Comparison of ENCODE assay signal across 8 mouse cellular contexts in the genomic region with DNA sequence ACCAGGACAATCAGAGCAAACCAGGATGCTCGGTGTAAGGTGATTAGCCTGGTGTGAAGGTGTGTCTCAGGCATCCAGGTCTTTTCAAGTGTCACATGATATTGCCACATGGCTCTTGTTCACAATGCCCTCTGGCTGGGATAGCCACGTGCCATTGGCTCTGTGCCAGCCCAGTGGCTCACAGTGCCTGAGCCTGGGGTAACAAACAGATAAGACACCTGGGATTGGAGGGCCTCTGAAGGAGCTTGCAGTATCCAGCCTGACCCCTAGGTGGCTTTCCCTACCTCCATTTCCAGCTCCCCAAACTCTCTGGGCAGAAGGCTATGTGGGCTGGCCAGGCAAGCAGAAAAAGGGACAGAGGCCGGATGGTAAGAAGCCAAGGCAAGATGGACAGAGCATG. TPM values are rescaled to one million over a fixed set of nuclear protein-coding genes. Genes with fewer than 3 reads are reported as not detected.
DNase-seq lines count a peak whose midpoint lies in the region; ATAC-seq and TF ChIP-seq lines count a peak whose summit lies in the region.

No protein-coding gene starts in this region.

- H3K79me2 ChIP-seq in MEL (ENCODE audit: control insufficient read depth, insufficient read depth, low read length, poor library complexity): no peaks in the 10 kb centered on the region

- H3K36me3 ChIP-seq in heart, embryonic 15.5 days: no peaks in the 10 kb centered on the region
- no peaks in the 10 kb centered on the region for H3K36me3 ChIP-seq in heart, embryonic 11.5 days (ENCODE audit: control insufficient read depth, insufficient read depth, low read length)
- no peaks in the 10 kb centered on the region for H3K36me3 ChIP-seq in MEL (ENCODE audit: control insufficient read depth in 1 of 2, insufficient read depth in 2 of 2, low read length in 2 of 2)
- no peaks in the 10 kb centered on the region for H3K36me3 ChIP-seq in hindbrain, embryonic 12.5 days
- H3K36me3 ChIP-seq in liver, embryonic 14.5 days (replicated peaks; ENCODE audit: control insufficient read depth, insufficient read depth, low read depth): no peaks in the 10 kb centered on the region

- TF ChIP-seq EP300 in MEL (IDR thresholded peaks at IDR 0.05; ENCODE audit: low read depth in 1 of 2, low read length in 2 of 2): no peak
- no peak for TF ChIP-seq EP300 in liver, embryonic 14.5 days (IDR thresholded peaks at IDR 0.05; ENCODE audit: low read depth)

- no peaks in the 10 kb centered on the region for H3K9me3 ChIP-seq in heart, embryonic 15.5 days (replicated peaks)
- H3K9me3 ChIP-seq in heart, embryonic 11.5 days (replicated peaks; ENCODE audit: control insufficient read depth, low read length): no peaks in the 10 kb centered on the region
- no peaks in the 10 kb centered on the region for H3K9me3 ChIP-seq in MEL (replicated peaks; ENCODE audit: insufficient read depth, low read length)
- no peaks in the 10 kb centered on the region for H3K9me3 ChIP-seq in hindbrain, embryonic 12.5 days (replicated peaks)
- no peaks in the 10 kb centered on the region for H3K9me3 ChIP-seq in liver, embryonic 14.5 days (ENCODE audit: control insufficient read depth, low read length)

- no peak; the same call in 1 of the 2 replicates for TF ChIP-seq RAD21 in MEL (IDR thresholded peaks at IDR 0.05; ENCODE audit: low read depth, low read length)

- ATAC-seq in heart, embryonic 15.5 days (replicated peaks; ENCODE audit: insufficient number of reproducible peaks, insufficient read depth, low FRiP score, low read depth): 0 out of 2 replicates have a peak, but pooled peaks have one; percentile 12
- no peak for ATAC-seq in heart, embryonic 11.5 days (replicated peaks; ENCODE audit: insufficient number of reproducible peaks, low FRiP score, low TSS enrichment)
- ATAC-seq in hindbrain, embryonic 12.5 days (ENCODE audit: low FRiP score): peak; percentile 46
- ATAC-seq in liver, embryonic 14.5 days (ENCODE audit: insufficient read depth): no peak

- no peak for TF ChIP-seq POLR2A in MEL (IDR thresholded peaks at IDR 0.05; ENCODE audit: control insufficient read depth in 1 of 2, insufficient read depth in 1 of 2, low read depth in 1 of 2, low read length in 2 of 2, poor library complexity in 1 of 2)

- no peaks in the 10 kb centered on the region for H3K27me3 ChIP-seq in heart, embryonic 15.5 days
- no peaks in the 10 kb centered on the region for H3K27me3 ChIP-seq in heart, embryonic 11.5 days (ENCODE audit: control insufficient read depth, insufficient read depth, low read length)
- no peaks in the 10 kb centered on the region for H3K27me3 ChIP-seq in MEL (ENCODE audit: control insufficient read depth in 1 of 2, insufficient read depth in 2 of 2, low read length in 2 of 2)
- H3K27me3 ChIP-seq in hindbrain, embryonic 12.5 days: no peaks in the 10 kb centered on the region
- no peaks in the 10 kb centered on the region for H3K27me3 ChIP-seq in liver, embryonic 14.5 days (ENCODE audit: control insufficient read depth, insufficient read depth, low read length)

- 22% methylated on average over 3 of the region's 3 CpGs for WGBS in heart, embryonic 15.5 days
- 41% methylated on average over 3 of the region's 3 CpGs for WGBS in heart, embryonic 11.5 days (ENCODE audit: insufficient replicate concordance)
- 53% methylated on average over 3 of the region's 3 CpGs for WGBS in hindbrain, embryonic 12.5 days
- 41% methylated on average over 3 of the region's 3 CpGs for WGBS in liver, embryonic 14.5 days (ENCODE audit: insufficient replicate concordance)

- H3K4me2 ChIP-seq in heart, embryonic 15.5 days: no peak overlapping the region
- no peak overlapping the region for H3K4me2 ChIP-seq in heart, embryonic 11.5 days
- H3K4me2 ChIP-seq in hindbrain, embryonic 12.5 days (replicated peaks): no peak overlapping the region
- no peak overlapping the region for H3K4me2 ChIP-seq in liver, embryonic 14.5 days (ENCODE audit: low read depth)

- H3K4me1 ChIP-seq in heart, embryonic 15.5 days (replicated peaks): peaks cover 7% of the 10 kb centered on the region
- peaks cover 6% of the 10 kb centered on the region; the same call in 1 of the 2 replicates for H3K4me1 ChIP-seq in heart, embryonic 11.5 days (ENCODE audit: control insufficient read depth, insufficient read depth, low read length)
- H3K4me1 ChIP-seq in MEL (ENCODE audit: control insufficient read depth in 1 of 2, insufficient read depth in 2 of 2, low read length in 2 of 2): no peaks in the 10 kb centered on the region
- peaks cover 11% of the 10 kb centered on the region for H3K4me1 ChIP-seq in hindbrain, embryonic 12.5 days
- H3K4me1 ChIP-seq in liver, embryonic 14.5 days (replicated peaks; ENCODE audit: control insufficient read depth in 2 of 2, insufficient read depth in 2 of 2, low read length in 1 of 2): no peaks in the 10 kb centered on the region

- H3K27ac ChIP-seq in heart, embryonic 15.5 days: no peak overlapping the region
- no peak overlapping the region for H3K27ac ChIP-seq in heart, embryonic 11.5 days (ENCODE audit: low read depth, low read length)
- no peak overlapping the region for H3K27ac ChIP-seq in MEL (ENCODE audit: control insufficient read depth, low read depth, low read length)
- H3K27ac ChIP-seq in hindbrain, embryonic 12.5 days: no peak overlapping the region
- no peak overlapping the region for H3K27ac ChIP-seq in liver, embryonic 14.5 days

- no peak overlapping the region for H3K4me3 ChIP-seq in heart, embryonic 15.5 days
- H3K4me3 ChIP-seq in heart, embryonic 11.5 days (ENCODE audit: low read depth, low read length): no peak overlapping the region
- no peak overlapping the region for H3K4me3 ChIP-seq in MEL (ENCODE audit: control insufficient read depth in 1 of 2, insufficient read depth in 1 of 2, low read depth in 2 of 2, low read length in 2 of 2)
- H3K4me3 ChIP-seq in hindbrain, embryonic 12.5 days: no peak overlapping the region
- no peak overlapping the region for H3K4me3 ChIP-seq in liver, embryonic 14.5 days (ENCODE audit: insufficient read depth in 1 of 2, low read depth in 2 of 2, low read length in 2 of 2)

- peak; percentile 43 to 55 (median 45) for TF ChIP-seq CTCF in MEL (IDR thresholded peaks at IDR 0.05 in 2 of 3, conservative IDR thresholded peaks at IDR 0.05 in 1 of 3; ENCODE audit: control insufficient read depth in 1 of 3, insufficient read depth in 1 of 3, low read depth in 2 of 3, low read length in 3 of 3, poor library complexity in 1 of 3, severe bottlenecking in 1 of 3)
- TF ChIP-seq CTCF in liver, embryonic 14.5 days (IDR thresholded peaks at IDR 0.05; ENCODE audit: low read depth): peak; percentile 71

- no peak overlapping the region for H3K9ac ChIP-seq in heart, embryonic 15.5 days
- no peak overlapping the region for H3K9ac ChIP-seq in heart, embryonic 11.5 days (ENCODE audit: low read depth, low read length)
- H3K9ac ChIP-seq in MEL (ENCODE audit: control insufficient read depth, low read depth, low read length, poor library complexity, severe bottlenecking): no peak overlapping the region
- H3K9ac ChIP-seq in hindbrain, embryonic 12.5 days: no peak overlapping the region
- no peak overlapping the region for H3K9ac ChIP-seq in liver, embryonic 14.5 days (replicated peaks)

- DNase-seq in MEL (ENCODE audit: low read depth, low spot score): peak; percentile 31
- peak; percentile 87 for DNase-seq in cerebellum, adult 9-10 months
- DNase-seq in liver, embryonic 14.5 days (ENCODE audit: low read depth in 3 of 3, low spot score in 3 of 3): peak in 1 of 3 experiments; percentile 3
- DNase-seq in layer of hippocampus, postnatal 25 days (ENCODE audit: extremely low spot score in 1 of 2, low spot score in 1 of 2): no peak
- DNase-seq in spleen, adult 18-20 months: no peak

TF ChIP-seq in MEL, 35 proteins besides CTCF, POLR2A, EP300 and RAD21:
- TF ChIP-seq SMC3 (IDR thresholded peaks at IDR 0.05; ENCODE audit: low read depth, low read length): 0 out of 2 replicates have a peak, but pooled peaks have one; percentile 17
- TF ChIP-seq MAX (IDR thresholded peaks at IDR 0.05; ENCODE audit: low read length): peak; percentile 54; the same call in 1 of the 2 replicates
- TF ChIP-seq ZMIZ1 (IDR thresholded peaks at IDR 0.05; ENCODE audit: low read depth, low read length): no peak
- TF ChIP-seq BHLHE40 (IDR thresholded peaks at IDR 0.05; ENCODE audit: borderline replicate concordance, low read depth, low read length): peak; percentile 67
- TF ChIP-seq USF1 (IDR thresholded peaks at IDR 0.05; ENCODE audit: low read depth, low read length): peak; percentile 53
- TF ChIP-seq CHD1 (IDR thresholded peaks at IDR 0.05; ENCODE audit: low read depth, low read length): no peak

RNA-seq across cellular contexts. Expression of a gene that starts 35.6 kb away (rescaled TPM):
- 1.9 and 2.3 TPM in 2 replicates for polyA plus RNA-seq in heart, embryonic 15.5 days (2015; fragmentation: Nextera tagmentation; extraction: Ambion mirVana)
- polyA plus RNA-seq in heart, embryonic 11.5 days (2014; fragmentation: Nextera tagmentation; extraction: Ambion mirVana): 1.9 and 2.4 TPM in 2 replicates
- not detected in 2 replicates for total RNA-seq in MEL (2012; rRNA removed)
- not detected for polyA plus RNA-seq in MEL (2012; ENCODE audit: insufficient read depth in 1 of 2, insufficient read length in 2 of 2, low read depth in 1 of 2, low replicate concordance in 2 of 2, missing spikeins in 1 of 2)
- polyA plus RNA-seq in hindbrain, embryonic 12.5 days (2016; fragmentation: Nextera tagmentation; extraction: Ambion mirVana): 5.9 and 6.4 TPM in 2 replicates
- polyA plus RNA-seq in liver, embryonic 14.5 days (2012; rRNA removed): 0.14 and 0.18 TPM in 2 replicates
- 0.08 and 0.15 TPM in 2 replicates for polyA plus RNA-seq in liver, embryonic 14.5 days (2014; fragmentation: Nextera tagmentation; extraction: Ambion mirVana)
- total RNA-seq in layer of hippocampus, postnatal 25 days (2021): 100 to 1,000 TPM; 261 to 272 TPM

Comparison
In these comparisons a context has a peak if more than half of its experiments do, and no peak if none do; other contexts are left out.
1. ATAC-seq: peak in heart, embryonic 15.5 days (single experiment) and hindbrain, embryonic 12.5 days (single experiment); none in heart, embryonic 11.5 days (single experiment) and liver, embryonic 14.5 days (single experiment).
2. DNase-seq: peak in MEL (single experiment) and cerebellum, adult 9-10 months (single experiment); none in layer of hippocampus, postnatal 25 days (0 of 2) and spleen, adult 18-20 months (0 of 2).